Mouse (Mus musculus) 416B (cell line): ENCODE results near the gene Antxr2.

Experiments
- DNase-seq: peaks from one replicate; pipeline ENCODE4 v3.0.0; 2011; ENCODE audit warnings: low read depth

The Antxr2 gene

DNA sequence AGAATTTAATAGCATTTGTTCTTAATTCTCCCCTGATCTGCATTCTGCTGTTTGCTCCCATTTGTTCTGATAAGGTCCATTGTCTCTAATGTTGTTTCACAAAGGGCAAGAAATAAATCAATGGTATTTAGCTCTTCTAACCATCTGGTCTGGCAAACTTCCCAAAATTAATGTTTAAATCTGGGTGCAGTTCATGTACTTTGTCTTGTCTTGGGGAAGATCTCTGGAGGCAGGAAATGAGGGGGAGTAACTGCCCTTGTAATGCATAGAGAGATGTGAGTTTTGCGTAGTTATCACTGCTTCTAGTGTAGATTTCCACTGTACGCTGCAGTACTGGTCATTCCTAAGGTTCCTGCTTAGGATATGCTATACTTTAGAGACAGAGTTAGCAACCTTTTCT lies 193.5 kb downstream of the Antxr2 start:
- DNase-seq: peak; percentile 20

DNA sequence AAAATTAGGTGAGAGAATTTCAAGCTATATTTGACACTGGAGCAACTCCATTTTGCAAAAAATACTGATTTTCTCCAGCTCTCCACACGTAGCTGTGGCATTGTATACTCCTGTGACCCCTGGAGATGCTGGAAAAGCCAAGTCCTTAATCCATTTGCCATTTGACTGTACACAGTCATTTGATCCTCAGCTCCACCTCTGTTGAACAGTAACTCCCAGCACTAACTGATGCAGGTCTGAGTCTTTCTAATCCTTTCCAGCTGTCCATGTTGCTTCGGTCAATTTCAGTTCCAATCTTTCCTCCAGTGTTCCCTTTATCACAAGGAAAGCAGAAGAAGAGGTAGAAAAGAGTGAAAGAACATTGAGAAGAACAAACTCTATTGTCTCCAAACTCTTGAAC lies 195.4 kb downstream of the Antxr2 start:
- DNase-seq: no peak

DNA sequence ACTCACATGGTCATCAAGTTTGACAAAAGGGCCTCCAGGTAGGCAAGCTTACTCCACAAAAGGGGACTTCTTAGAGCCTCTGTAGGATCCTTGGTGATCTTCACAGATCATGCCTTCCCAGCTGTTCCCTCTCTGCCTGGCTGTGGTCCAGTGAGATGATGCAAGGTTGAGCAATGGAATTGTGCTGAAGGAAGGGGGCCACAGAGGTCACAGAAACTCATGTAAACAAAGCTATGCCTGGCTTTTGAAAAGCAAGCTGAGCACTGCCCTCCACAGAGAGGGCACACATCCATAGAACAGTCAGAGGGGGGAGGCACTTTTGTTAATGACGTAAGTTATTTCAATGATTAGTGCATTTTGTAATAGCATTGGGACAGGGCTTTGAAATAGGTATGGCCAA lies 196.1 kb downstream of the Antxr2 start:
- peak; percentile 62 for DNase-seq
